Mouse (Mus musculus): ENCODE data around the gene Fcnb. TPM values are rescaled to one million over a fixed set of nuclear protein-coding genes. Genes with fewer than 3 reads are reported as not detected.

Fcnb gene
- polyA plus RNA-seq, 1 experiment from 2014 or later, result 0.54 TPM

DNA sequence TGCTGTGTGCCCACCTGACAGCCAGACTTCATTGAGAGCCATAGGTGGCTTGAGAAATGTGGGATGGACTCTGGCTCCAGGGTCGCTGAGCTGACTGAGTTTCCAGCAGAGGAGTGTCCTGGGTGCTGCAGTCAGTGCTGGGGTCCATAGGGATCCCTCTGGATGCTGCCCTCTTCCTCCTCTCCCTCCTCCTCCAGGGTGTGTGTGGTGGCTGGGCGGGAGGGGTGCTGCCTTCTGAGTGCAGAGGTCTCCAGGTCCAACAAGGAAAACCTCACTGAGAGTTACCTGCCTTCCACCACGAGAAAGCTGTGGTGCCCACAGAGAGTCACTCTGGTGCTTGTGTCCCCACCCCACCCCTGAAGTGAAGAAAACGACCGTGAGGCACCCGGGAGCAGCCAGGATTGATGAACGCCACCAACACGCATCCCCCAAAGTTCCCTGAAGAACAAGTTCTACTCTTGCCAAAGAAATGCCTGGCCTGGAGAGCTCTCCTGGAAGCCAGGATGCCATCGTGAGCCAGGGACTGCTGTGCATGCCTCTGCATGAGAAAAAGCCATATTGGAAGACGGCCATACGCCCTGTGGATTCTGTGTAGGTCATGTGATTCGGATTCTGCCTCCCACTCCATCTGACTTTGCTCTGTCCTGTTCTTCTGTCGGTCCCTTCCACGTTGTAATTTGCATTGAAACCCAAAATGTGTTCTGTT, 46.1 kb downstream of the Fcnb start:
- peak overlapping the region; percentile 32; the same call in 1 of the 2 replicates for H3K27ac ChIP-seq
- ATAC-seq (ENCODE audit: low FRiP score) (peak; percentile 65; the same call in 1 of the 2 replicates), DNase-seq (ENCODE audit: low spot score) (peak; percentile 43)
- no peak overlapping the region for H3K4me3 ChIP-seq (replicated peaks; ENCODE audit: low read length)
- 76% methylated on average over 14 of the region's 14 CpGs for WGBS
- H3K9ac ChIP-seq, result no peak overlapping the region
- H3K27me3 ChIP-seq (ENCODE audit: control insufficient read depth, insufficient read depth, low read length), result no peaks in the 10 kb centered on the region
- H3K4me2 ChIP-seq (replicated peaks), result no peak overlapping the region
- H3K9me3 ChIP-seq (ENCODE audit: control insufficient read depth, low read length), result no peaks in the 10 kb centered on the region
- peaks cover 15% of the 10 kb centered on the region for H3K4me1 ChIP-seq (replicated peaks; ENCODE audit: control insufficient read depth, insufficient read depth, low read length)
- no peaks in the 10 kb centered on the region for H3K36me3 ChIP-seq (replicated peaks; ENCODE audit: control insufficient read depth, insufficient read depth)

DNA sequence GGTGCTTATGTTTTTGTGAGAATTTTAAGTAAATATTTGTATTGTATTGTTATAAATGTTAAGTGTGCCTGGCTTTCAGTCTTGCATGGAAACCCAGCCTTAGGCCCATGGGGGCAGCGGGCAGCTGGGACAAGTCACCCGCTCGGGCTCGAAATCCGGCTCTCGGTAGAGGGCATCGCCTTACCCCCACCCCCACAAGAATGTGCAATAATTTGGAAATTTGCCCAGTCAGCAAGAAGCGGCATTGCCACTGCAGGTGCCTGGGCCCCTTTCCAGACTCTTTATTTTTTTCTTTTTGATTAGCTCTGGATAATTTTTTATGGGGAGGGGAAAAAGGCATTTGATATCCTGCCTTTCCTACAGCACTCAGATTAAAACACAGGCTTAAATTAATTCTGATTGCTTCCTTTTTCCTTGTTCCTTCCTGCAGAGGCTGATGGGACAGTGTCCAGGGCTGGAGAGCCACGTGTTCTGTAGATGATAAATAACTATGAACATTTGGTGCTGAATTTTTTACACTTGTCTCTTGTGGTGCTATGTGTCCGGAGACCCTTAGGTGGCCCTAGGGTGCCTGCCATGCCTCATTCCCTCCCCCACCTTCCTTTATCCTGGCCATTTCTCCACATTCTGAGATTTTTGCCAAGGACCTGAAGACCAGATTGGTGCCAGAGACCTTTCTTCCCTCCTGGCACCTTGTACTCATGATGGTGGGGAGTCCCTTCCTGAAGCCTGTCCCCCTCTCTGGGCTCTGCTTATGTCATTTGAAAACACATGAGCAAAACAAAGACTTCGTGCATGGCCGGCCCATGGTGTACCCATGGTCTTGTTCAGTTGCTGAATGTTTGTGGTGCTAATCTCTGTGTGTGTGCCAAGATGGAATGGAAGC, 46.9 kb downstream of the Fcnb start:
- peak overlapping the region; percentile 32; the same call in 1 of the 2 replicates for H3K27ac ChIP-seq
- H3K4me3 ChIP-seq (replicated peaks; ENCODE audit: low read length), result no peak overlapping the region
- H3K4me2 ChIP-seq (replicated peaks), result no peak overlapping the region
- DNase-seq (ENCODE audit: low spot score) (peak; percentile 47), ATAC-seq (ENCODE audit: low FRiP score) (peak; percentile 26; the same call in 1 of the 2 replicates)
- no peaks in the 10 kb centered on the region for H3K9me3 ChIP-seq (ENCODE audit: control insufficient read depth, low read length)
- H3K36me3 ChIP-seq (replicated peaks; ENCODE audit: control insufficient read depth, insufficient read depth), result no peaks in the 10 kb centered on the region
- 63% methylated on average over 12 of the region's 12 CpGs for WGBS
- no peaks in the 10 kb centered on the region for H3K27me3 ChIP-seq (ENCODE audit: control insufficient read depth, insufficient read depth, low read length)
- no peak overlapping the region for H3K9ac ChIP-seq
- peaks cover 19% of the 10 kb centered on the region for H3K4me1 ChIP-seq (replicated peaks; ENCODE audit: control insufficient read depth, insufficient read depth, low read length)

DNA sequence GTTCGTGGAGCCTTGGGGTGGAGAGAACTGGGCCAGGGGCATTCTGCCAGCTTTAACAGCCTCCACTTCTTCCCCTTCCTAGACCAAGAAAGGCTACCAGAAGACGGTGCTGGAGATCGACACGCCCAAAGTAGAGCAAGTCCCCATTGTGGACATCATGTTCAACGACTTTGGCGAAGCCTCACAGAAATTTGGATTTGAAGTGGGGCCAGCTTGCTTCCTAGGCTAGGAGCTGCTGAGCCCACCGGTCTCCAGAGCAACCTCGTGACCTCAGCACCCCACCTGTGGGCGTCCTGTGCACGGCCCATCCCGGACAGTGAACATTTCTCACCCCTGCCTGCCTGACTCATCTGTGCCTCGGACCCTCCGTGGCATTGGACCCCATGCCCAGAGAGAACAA, 47.9 kb downstream of the Fcnb start:
- Histone ChIP-seq H3K9me3 (ENCODE audit: control insufficient read depth, low read length) (no peaks in the 10 kb centered on the region), H3K4me2 (replicated peaks) (no peak overlapping the region), H3K36me3 (replicated peaks; ENCODE audit: control insufficient read depth, insufficient read depth) (no peaks in the 10 kb centered on the region), H3K4me1 (replicated peaks; ENCODE audit: control insufficient read depth, insufficient read depth, low read length) (peaks cover 19% of the 10 kb centered on the region), H3K4me3 (replicated peaks; ENCODE audit: low read length) (no peak overlapping the region), H3K9ac (no peak overlapping the region), H3K27ac (no peak overlapping the region), H3K27me3 (ENCODE audit: control insufficient read depth, insufficient read depth, low read length) (no peaks in the 10 kb centered on the region)
- WGBS, result 83% methylated on average over 13 of the region's 13 CpGs
- ATAC-seq (ENCODE audit: low FRiP score) (no peak), DNase-seq (ENCODE audit: low spot score) (no peak)

DNA sequence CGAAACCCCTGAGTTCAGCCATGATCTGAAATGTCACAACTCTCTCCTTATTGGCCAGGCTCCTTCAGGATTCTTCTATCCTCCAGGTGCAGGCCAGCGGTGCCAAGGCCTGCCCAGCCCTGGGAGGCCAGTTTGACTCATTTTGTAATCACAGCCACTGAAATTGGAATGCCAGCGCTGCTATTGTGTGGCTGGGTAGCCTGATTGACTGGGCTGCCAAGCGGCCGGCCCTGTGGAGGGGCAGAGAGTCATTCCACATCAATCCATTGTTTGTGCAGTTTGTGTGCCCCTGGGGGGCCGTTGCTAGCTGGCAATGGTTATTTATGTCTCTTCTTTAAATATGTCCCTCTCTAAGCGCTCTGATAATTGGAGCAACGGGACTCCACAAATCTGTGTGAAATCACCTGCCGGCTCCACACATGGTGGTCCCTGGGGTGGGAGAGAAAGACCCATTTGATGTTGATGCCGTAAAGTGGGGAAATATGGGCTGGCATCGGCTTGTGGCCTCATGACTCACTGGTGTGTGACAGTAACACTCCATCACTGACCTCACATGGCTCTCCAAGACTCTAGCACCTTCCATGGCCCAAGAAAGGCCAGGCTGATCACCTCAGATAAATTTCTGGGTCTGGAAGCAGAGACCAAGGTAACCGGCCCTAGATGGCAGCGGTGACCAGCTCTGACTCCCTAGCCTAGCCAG, 50.5 kb downstream of the Fcnb start:
- no peaks in the 10 kb centered on the region for H3K27me3 ChIP-seq (ENCODE audit: control insufficient read depth, insufficient read depth, low read length)
- H3K4me2 ChIP-seq (replicated peaks), result no peak overlapping the region
- peak overlapping the region; percentile 39; the same call in 1 of the 2 replicates for H3K27ac ChIP-seq
- DNase-seq (ENCODE audit: low spot score) (peak; percentile 29), ATAC-seq (ENCODE audit: low FRiP score) (no peak; the same call in 1 of the 2 replicates)
- 45% methylated on average over 13 of the region's 13 CpGs for WGBS
- H3K4me1 ChIP-seq (replicated peaks; ENCODE audit: control insufficient read depth, insufficient read depth, low read length), result peaks cover 19% of the 10 kb centered on the region
- no peaks in the 10 kb centered on the region for H3K36me3 ChIP-seq (replicated peaks; ENCODE audit: control insufficient read depth, insufficient read depth)
- H3K4me3 ChIP-seq (replicated peaks; ENCODE audit: low read length), result no peak overlapping the region
- no peaks in the 10 kb centered on the region for H3K9me3 ChIP-seq (ENCODE audit: control insufficient read depth, low read length)
- no peak overlapping the region for H3K9ac ChIP-seq

DNA sequence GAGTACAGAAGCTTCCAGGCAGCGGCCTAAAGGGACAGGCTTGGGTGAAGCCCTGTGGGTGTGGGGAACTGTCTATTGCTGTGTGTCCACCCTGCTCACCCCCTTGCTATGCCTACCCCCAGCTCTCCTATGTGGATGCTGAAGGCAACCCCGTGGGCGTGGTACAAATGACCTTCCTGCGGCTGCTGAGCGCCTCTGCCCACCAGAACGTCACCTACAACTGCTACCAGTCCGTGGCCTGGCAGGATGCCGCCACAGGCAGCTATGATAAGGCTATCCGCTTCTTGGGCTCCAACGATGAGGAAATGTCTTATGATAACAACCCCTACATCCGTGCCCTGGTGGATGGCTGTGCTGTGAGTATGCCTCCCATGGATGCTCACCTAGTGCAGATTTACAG, 52.2 kb downstream of the Fcnb start:
- WGBS, result 89% methylated on average over 11 of the region's 11 CpGs
- ATAC-seq (ENCODE audit: low FRiP score), result no peak
- H3K27ac ChIP-seq, result no peak overlapping the region

DNA sequence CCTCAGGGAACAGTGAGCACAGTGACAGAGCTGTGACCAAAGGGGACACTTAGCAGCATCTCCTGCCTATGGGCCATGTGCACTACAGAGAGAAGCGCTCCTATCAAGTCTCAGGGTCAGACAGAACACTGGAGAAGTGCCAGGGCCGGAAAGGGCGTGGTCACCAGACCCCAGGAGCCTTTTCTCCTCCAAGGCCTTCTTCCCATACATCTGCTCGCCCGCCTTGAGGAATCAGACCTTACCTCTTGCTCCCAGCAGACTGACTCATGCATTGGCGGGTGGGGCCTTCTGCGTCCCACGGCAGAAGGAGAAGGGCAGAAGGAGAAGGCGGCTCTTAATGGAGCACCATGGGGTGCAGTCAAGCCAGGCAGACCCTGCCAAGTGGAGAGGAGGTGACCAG, 52.8 kb downstream of the Fcnb start:
- ATAC-seq (ENCODE audit: low FRiP score), result no peak
- no peak for DNase-seq (ENCODE audit: low spot score)
- Histone ChIP-seq H3K9ac (no peak overlapping the region), H3K4me3 (replicated peaks; ENCODE audit: low read length) (no peak overlapping the region), H3K9me3 (ENCODE audit: control insufficient read depth, low read length) (no peaks in the 10 kb centered on the region), H3K27ac (no peak overlapping the region), H3K4me1 (replicated peaks; ENCODE audit: control insufficient read depth, insufficient read depth, low read length) (peaks cover 10% of the 10 kb centered on the region), H3K36me3 (replicated peaks; ENCODE audit: control insufficient read depth, insufficient read depth) (no peaks in the 10 kb centered on the region), H3K4me2 (replicated peaks) (no peak overlapping the region), H3K27me3 (ENCODE audit: control insufficient read depth, insufficient read depth, low read length) (no peaks in the 10 kb centered on the region)
- WGBS, result 74% methylated on average over 9 of the region's 9 CpGs

More for the DNA sequence above, 52.2 kb downstream of the Fcnb start:
- H3K36me3 ChIP-seq (replicated peaks; ENCODE audit: control insufficient read depth, insufficient read depth), result no peaks in the 10 kb centered on the region
- no peak for DNase-seq (ENCODE audit: low spot score)
- peaks cover 10% of the 10 kb centered on the region for H3K4me1 ChIP-seq (replicated peaks; ENCODE audit: control insufficient read depth, insufficient read depth, low read length)
- H3K9ac ChIP-seq, result no peak overlapping the region
- no peaks in the 10 kb centered on the region for H3K27me3 ChIP-seq (ENCODE audit: control insufficient read depth, insufficient read depth, low read length)
- no peak overlapping the region for H3K4me3 ChIP-seq (replicated peaks; ENCODE audit: low read length)
- no peak overlapping the region for H3K4me2 ChIP-seq (replicated peaks)
- no peaks in the 10 kb centered on the region for H3K9me3 ChIP-seq (ENCODE audit: control insufficient read depth, low read length)

Other genes starting within 250 kb of the Fcnb start
- gene Col5a1, start 198.5 kb downstream of the Fcnb start, polyA plus RNA-seq (2014; fragmentation: Nextera tagmentation; extraction: Ambion mirVana), result 12.2 and 14.7 TPM in 2 replicates
- 377 and 395 TPM in 2 replicates for gene Olfm1, start 108.1 kb upstream of the Fcnb start, polyA plus RNA-seq (2014; fragmentation: Nextera tagmentation; extraction: Ambion mirVana)